Comparison of ENCODE assay signal across 21 mouse cellular contexts in genomic region chr2:22727113-22727512, GRCm38 (mm10).
"Had no signal": no experiment of that assay in that cellular context is flagged by ENCODE, and none has a peak within 500 bp of the region (broad histone marks: within the 10 kb centered on the region; RNA-seq: fewer than 3 reads in every experiment).

No protein-coding gene starts in this region.

- H3K36me3 ChIP-seq: limb, embryonic 13.5 days; liver, embryonic 15.5 days; midbrain, embryonic 12.5 days; neural tube, embryonic 15.5 days had no signal

- H3K27ac ChIP-seq: kidney, postnatal 0 days; limb, embryonic 13.5 days; liver, embryonic 15.5 days; midbrain, embryonic 12.5 days; neural tube, embryonic 15.5 days; stomach, postnatal 0 days had no signal

- ATAC-seq: intestine, postnatal 0 days; midbrain, embryonic 16.5 days had no signal

- H3K9ac ChIP-seq: limb, embryonic 13.5 days; liver, embryonic 15.5 days; lung, embryonic 14.5 days; midbrain, embryonic 12.5 days; neural tube, embryonic 15.5 days had no signal

- H3K4me3 ChIP-seq: limb, embryonic 13.5 days; liver, embryonic 15.5 days; midbrain, embryonic 12.5 days; myocyte; neural tube, embryonic 15.5 days had no signal

- DNase-seq: kidney, adult 9 months; kidney, postnatal 36 days; layer of hippocampus, adult 9-11 months; left cerebral cortex, postnatal 4 days; lung, embryonic 14.5 days; lung, postnatal 10 days; lung, postnatal 4 days; retina, postnatal 1 day; right cerebral cortex, postnatal 4 days; thymus, adult 18-20 months; thymus, postnatal 14 days had no signal

- H3K27me3 ChIP-seq: limb, embryonic 13.5 days; liver, embryonic 15.5 days; midbrain, embryonic 12.5 days; neural tube, embryonic 15.5 days had no signal

- H3K4me1 ChIP-seq: limb, embryonic 13.5 days; liver, embryonic 15.5 days; midbrain, embryonic 12.5 days; neural tube, embryonic 15.5 days had no signal

- H3K9me3 ChIP-seq: limb, embryonic 13.5 days; liver, embryonic 15.5 days; midbrain, embryonic 12.5 days; neural tube, embryonic 15.5 days had no signal

- H3K4me2 ChIP-seq: limb, embryonic 13.5 days; liver, embryonic 11.5 days; liver, embryonic 15.5 days; lung, embryonic 14.5 days; midbrain, embryonic 12.5 days; neural tube, embryonic 15.5 days had no signal
